Mouse (Mus musculus) E14TG2a.4 (cell line): ENCODE results near the gene Vsnl1.

Experiments
- H3K27me3 ChIP-seq: 2 replicates; pipeline ENCODE4 v1.6.1; 2014; ENCODE audit warnings: low read length, control low read depth; ENCODE audit not compliant: insufficient read depth
- H3K36me3 ChIP-seq: 2 replicates; pipeline ENCODE4 v1.6.1; 2014; ENCODE audit warnings: low read length, control low read depth; ENCODE audit not compliant: insufficient read depth
- H3K4me1 ChIP-seq: replicated peaks from 2 replicates; pipeline ENCODE4 v1.6.1; 2014; ENCODE audit warnings: low read depth, low read length, control low read depth
- H3K4me3 ChIP-seq: replicated peaks from 2 replicates; pipeline ENCODE4 v1.5.1; 2014; ENCODE audit warnings: mild to moderate bottlenecking, low read length
- H3K9me3 ChIP-seq: 2 replicates; pipeline ENCODE4 v1.6.1; 2014; ENCODE audit warnings: low read length, control low read depth
- CTCF ChIP-seq: conservative IDR thresholded peaks from 2 replicates; pipeline ENCODE4 v1.5.1; 2014; ENCODE audit warnings: low read length
- NANOG ChIP-seq: IDR thresholded peaks from 2 replicates; pipeline ENCODE4 v1.6.1; 2014; ENCODE audit warnings: borderline replicate concordance, low read length, mixed read lengths
- POU5F1 ChIP-seq: IDR thresholded peaks from 2 replicates; pipeline ENCODE4 v1.6.1; 2014; ENCODE audit warnings: low read length, borderline replicate concordance

Vsnl1 gene

DNA sequence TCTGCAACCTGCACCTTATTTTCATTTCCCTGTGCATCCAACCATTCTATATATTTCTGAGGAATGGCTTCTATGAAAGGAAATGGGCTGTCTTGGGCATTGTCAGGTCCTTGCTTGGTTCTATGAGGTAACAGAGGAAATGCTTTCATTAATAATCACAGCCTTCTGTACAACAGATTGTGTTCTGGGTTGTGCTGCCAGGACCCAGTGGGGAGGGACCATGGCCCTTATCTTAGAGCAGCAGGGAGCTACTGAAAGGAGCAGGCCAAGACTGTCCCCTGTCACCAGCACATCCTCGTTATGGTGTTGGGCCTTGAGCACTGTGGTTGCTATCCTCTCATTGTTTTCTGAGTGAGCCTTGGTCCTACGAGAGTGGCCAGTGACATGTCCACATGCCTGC, 40.9 kb downstream of the Vsnl1 start:
- H3K9me3 ChIP-seq: no peaks in the 10 kb centered on the region
- no peaks in the 10 kb centered on the region for H3K27me3 ChIP-seq
- no peak overlapping the region for H3K4me3 ChIP-seq
- TF ChIP-seq CTCF (no peak), POU5F1 (no peak), NANOG (no peak)
- H3K36me3 ChIP-seq: no peaks in the 10 kb centered on the region
- no peaks in the 10 kb centered on the region for H3K4me1 ChIP-seq

DNA sequence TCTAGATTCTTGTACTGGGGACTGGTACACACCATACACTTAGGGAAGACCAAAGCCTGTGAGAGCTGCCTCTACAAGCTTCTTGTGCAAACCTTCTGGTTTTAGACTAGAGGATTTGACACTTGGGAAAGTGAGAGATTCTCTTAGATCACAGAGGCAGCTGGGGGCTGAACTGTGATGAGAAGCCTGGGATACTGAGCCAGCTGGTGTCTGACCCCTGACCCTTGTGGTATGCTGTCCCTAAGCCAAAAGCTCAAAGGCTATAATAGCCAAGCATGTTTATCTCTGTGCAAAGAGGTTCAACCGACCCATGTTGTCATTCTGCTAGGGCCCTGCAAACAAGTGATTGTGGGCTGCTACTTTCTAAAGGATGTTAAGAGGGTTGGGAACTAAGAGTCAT, 43.9 kb downstream of the Vsnl1 start:
- Histone ChIP-seq H3K4me1 (no peaks in the 10 kb centered on the region; the same call in 1 of the 2 replicates), H3K36me3 (no peaks in the 10 kb centered on the region), H3K27me3 (no peaks in the 10 kb centered on the region), H3K9me3 (no peaks in the 10 kb centered on the region), H3K4me3 (no peak overlapping the region)
- TF ChIP-seq POU5F1 (no peak), NANOG (no peak), CTCF (no peak)

DNA sequence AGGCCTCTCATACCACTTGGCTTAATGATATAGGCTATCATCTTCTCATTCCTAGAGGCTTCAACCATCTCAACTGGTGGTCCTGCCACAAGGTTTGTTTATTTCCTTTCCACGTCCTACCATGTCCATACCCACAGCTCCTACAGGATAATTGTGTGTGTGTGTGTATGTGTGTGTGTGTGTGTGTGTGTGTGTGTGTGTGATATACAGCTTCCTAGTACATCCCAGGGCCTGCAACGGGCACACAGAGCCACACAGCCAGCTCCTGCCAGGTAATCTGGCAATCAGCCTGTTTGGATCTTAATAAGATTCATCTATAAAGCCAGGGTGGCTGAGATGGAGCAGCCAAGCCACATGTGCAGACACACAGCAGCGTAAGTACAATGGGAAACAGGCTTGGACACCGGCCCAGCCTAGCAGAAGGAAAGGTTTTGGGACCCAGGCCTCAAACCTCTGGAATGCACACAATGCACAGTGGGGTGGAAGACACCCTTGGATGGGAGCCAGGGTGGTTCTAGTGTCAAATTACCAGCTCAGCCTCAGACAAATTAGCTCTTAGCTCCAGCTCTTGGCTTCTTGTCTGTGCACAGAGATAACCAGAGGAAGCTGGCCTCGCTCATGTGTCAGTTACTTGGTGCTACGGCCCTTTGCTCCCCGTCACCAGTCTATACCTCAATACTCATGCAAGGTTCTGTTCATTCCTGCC, 45.0 kb downstream of the Vsnl1 start:
- Histone ChIP-seq H3K9me3 (no peaks in the 10 kb centered on the region), H3K4me3 (no peak overlapping the region), H3K4me1 (no peaks in the 10 kb centered on the region; the same call in 1 of the 2 replicates), H3K36me3 (no peaks in the 10 kb centered on the region), H3K27me3 (no peaks in the 10 kb centered on the region)
- no peak for TF ChIP-seq POU5F1
- no peak for TF ChIP-seq CTCF
- no peak for TF ChIP-seq NANOG

DNA sequence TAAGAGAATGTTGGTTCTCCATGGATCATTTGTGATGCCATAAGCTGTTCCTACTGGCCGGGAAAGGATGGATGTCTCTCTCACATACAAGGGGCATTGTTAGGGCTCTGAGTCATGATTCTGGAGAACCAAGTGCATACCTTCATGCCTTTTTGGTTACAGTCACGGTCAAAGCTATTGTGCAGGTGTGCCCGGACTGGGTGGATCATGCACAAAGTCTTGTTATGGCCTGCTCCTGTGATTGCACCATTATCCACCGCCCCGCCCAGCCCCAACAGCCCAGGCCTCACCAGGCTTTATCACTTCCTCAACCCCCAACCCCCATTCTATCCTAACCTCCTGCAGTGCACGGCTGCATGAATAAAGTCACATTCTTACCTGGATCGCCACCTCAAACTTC, 47.3 kb downstream of the Vsnl1 start:
- Histone ChIP-seq H3K4me1 (no peaks in the 10 kb centered on the region; the same call in 1 of the 2 replicates), H3K9me3 (no peaks in the 10 kb centered on the region), H3K36me3 (no peaks in the 10 kb centered on the region), H3K4me3 (no peak overlapping the region), H3K27me3 (no peaks in the 10 kb centered on the region)
- TF ChIP-seq POU5F1 (no peak), NANOG (no peak)

DNA sequence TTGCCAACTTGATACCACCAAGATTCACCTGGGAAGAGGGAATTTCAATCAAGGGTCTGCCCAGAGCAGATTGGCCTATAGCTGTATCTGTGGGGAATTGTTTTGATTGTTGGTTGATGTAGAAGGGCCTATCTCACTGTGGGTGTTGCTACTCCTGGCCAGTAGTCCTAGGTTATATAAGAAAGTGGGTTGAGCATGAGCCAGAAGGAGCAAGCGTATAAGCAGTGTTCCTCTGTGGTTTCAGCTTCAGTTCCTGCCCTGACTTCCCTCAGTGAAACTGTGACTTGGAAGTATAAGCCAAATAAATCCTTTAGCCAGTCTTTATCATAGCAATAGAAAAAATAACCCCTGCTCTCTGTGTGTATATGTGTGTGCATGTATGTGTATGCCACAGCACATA, 51.7 kb downstream of the Vsnl1 start:
- no peaks in the 10 kb centered on the region; the same call in 1 of the 2 replicates for H3K4me1 ChIP-seq
- H3K27me3 ChIP-seq: no peaks in the 10 kb centered on the region
- no peaks in the 10 kb centered on the region for H3K36me3 ChIP-seq
- TF ChIP-seq NANOG (no peak), CTCF (no peak), POU5F1 (no peak)
- H3K4me3 ChIP-seq: no peak overlapping the region
- H3K9me3 ChIP-seq: no peaks in the 10 kb centered on the region

DNA sequence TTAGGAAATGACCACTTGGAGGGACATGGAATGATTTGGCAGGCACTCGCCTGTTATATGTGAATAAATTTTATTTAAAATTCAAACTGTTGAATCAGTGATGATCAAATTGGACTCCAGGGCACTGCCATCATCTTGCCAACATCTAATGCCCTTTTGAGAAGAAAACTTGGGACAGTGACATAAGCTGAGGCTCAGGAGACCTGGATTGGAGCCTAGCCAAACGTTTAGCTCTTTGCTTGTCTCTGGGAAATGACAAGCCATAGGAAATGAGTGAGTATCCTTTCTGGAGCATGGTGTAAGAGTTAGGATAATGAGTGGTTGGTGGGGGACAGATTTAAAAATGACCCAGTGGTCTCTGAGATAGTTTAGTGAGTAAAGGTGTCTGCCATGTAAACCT, 57.0 kb downstream of the Vsnl1 start:
- Histone ChIP-seq H3K4me1 (no peaks in the 10 kb centered on the region), H3K4me3 (no peak overlapping the region), H3K36me3 (no peaks in the 10 kb centered on the region), H3K9me3 (no peaks in the 10 kb centered on the region), H3K27me3 (no peaks in the 10 kb centered on the region)
- TF ChIP-seq POU5F1 (no peak), CTCF (no peak), NANOG (no peak)

DNA sequence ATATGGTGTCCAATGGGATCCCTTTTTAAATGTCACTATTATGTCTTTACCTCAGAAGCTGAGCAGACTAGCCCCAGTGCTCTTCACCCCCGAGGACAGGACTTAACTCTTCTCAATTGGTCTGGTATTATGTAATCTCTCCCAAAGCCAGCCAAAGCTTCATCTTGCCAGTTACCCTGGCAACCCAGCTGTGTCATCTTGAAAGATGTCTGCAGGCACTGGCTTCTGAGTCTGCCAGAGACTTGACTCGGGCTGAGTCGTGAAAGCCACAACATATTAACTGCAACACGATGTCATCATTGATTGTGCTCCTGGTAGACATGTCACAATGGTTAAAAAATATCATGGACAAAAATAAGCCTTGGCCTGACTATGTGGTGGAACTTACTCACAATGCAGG, 66.4 kb downstream of the Vsnl1 start:
- no peaks in the 10 kb centered on the region; the same call in 1 of the 2 replicates for H3K27me3 ChIP-seq
- H3K4me1 ChIP-seq: no peaks in the 10 kb centered on the region
- no peaks in the 10 kb centered on the region for H3K9me3 ChIP-seq
- no peaks in the 10 kb centered on the region for H3K36me3 ChIP-seq
- H3K4me3 ChIP-seq: no peak overlapping the region
- TF ChIP-seq NANOG: no peak
- TF ChIP-seq POU5F1: no peak
- no peak for TF ChIP-seq CTCF

DNA sequence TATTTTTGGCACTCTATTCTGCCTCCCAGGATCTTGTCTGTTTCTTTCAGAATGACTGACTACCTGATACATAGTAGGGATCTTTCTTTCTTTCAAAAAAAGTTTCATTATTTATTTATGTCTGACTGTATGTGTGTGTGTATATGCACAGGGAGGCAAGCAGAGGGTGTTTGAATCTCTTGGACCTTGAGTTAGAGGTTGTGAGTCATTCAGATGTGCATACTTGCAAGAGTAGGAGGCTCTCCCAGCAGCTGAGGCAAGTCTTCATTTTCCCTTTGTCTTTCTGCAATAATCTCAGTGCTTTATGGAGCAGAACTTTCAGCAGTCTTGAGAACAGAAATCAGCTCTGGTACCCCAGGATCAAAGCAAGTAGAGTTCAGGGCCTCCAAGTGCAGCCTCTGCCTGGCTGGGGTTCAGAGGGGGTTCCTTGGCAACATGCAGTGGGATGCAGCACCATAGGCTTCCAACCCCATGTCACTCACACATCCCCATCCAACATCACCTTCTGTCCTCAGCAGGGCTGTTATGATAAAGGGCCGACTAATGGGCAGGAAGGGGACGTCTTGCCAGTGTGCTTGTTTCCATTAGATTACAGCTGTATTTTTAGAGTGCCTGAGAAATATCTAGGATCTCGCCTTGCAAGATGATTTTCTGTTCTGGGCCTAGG, 69.2 kb downstream of the Vsnl1 start:
- Histone ChIP-seq H3K36me3 (no peaks in the 10 kb centered on the region), H3K4me3 (no peak overlapping the region), H3K4me1 (no peaks in the 10 kb centered on the region), H3K9me3 (no peaks in the 10 kb centered on the region), H3K27me3 (no peaks in the 10 kb centered on the region; the same call in 1 of the 2 replicates)
- no peak for TF ChIP-seq POU5F1
- no peak for TF ChIP-seq NANOG
- no peak for TF ChIP-seq CTCF

DNA sequence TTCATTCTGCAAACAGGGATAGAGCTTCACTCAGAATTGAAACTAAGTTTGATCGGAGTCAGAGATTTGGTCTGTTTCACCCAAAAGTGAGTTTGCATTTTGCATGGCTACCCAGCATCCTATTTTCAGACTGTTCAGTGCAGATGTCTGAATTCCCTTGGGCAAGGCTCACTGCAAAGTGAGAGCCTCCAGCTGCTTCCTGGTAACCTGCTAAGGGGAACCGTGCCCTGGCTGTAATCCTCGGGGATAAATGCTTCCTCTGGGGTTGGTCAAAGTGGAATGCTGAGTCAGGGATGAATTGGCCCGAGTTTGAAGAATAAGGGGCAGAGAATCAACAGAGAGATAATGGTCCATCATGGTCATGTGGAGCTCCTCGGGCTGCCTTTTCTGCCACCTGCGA, 71.5 kb downstream of the Vsnl1 start:
- no peaks in the 10 kb centered on the region for H3K36me3 ChIP-seq
- no peaks in the 10 kb centered on the region for H3K4me1 ChIP-seq
- H3K27me3 ChIP-seq: no peaks in the 10 kb centered on the region; the same call in 1 of the 2 replicates
- no peak overlapping the region for H3K4me3 ChIP-seq
- no peak for TF ChIP-seq CTCF
- TF ChIP-seq NANOG: no peak
- TF ChIP-seq POU5F1: no peak
- H3K9me3 ChIP-seq: no peaks in the 10 kb centered on the region
